Mouse (Mus musculus): ENCODE results near the gene Tmem185b.

The Tmem185b gene

GRCm38 (mm10) chr1:119525689-119526591 is at the start of gene Tmem185b:
Gene Tmem185b (plus strand): TSS chr1:119526160.
- DNase-seq (ENCODE audit: low read depth, low spot score), result peak; percentile 87

GRCm38 (mm10) chr1:119476905-119477353 is 49.0 kb upstream of the Tmem185b start:
- peak; percentile 30 for DNase-seq (ENCODE audit: low read depth, low spot score)

GRCm38 (mm10) chr1:119479641-119480040 is 46.3 kb upstream of the Tmem185b start:
- DNase-seq (ENCODE audit: low read depth, low spot score), result no peak

GRCm38 (mm10) chr1:119480678-119481077 is 45.3 kb upstream of the Tmem185b start:
- DNase-seq (ENCODE audit: low read depth, low spot score), result no peak

- DNase-seq (ENCODE audit: low read depth, low spot score), result peak; percentile 20
Measured at GRCm38 (mm10) chr1:119481205-119481932, 44.6 kb upstream of the Tmem185b start.

- peak; percentile 21 for DNase-seq (ENCODE audit: low read depth, low spot score)
Measured at GRCm38 (mm10) chr1:119482891-119483290, 43.1 kb upstream of the Tmem185b start.

GRCm38 (mm10) chr1:119484457-119484856 is 41.5 kb upstream of the Tmem185b start:
- DNase-seq (ENCODE audit: low read depth, low spot score), result peak; percentile 27

GRCm38 (mm10) chr1:119485825-119486224 is 40.1 kb upstream of the Tmem185b start:
- no peak for DNase-seq (ENCODE audit: low read depth, low spot score)

- DNase-seq (ENCODE audit: low read depth, low spot score), result no peak
Measured at GRCm38 (mm10) chr1:119487917-119488590, 37.9 kb upstream of the Tmem185b start.

- DNase-seq (ENCODE audit: low read depth, low spot score), result no peak
Measured at GRCm38 (mm10) chr1:119490765-119491164, 35.2 kb upstream of the Tmem185b start.

- peak; percentile 43 for DNase-seq (ENCODE audit: low read depth, low spot score)
Measured at GRCm38 (mm10) chr1:119492097-119492496, 33.9 kb upstream of the Tmem185b start.

GRCm38 (mm10) chr1:119492505-119492904 is 33.5 kb upstream of the Tmem185b start:
- DNase-seq (ENCODE audit: low read depth, low spot score), result no peak

- DNase-seq (ENCODE audit: low read depth, low spot score), result peak; percentile 29
Measured at GRCm38 (mm10) chr1:119494024-119494711, 31.8 kb upstream of the Tmem185b start.

- DNase-seq (ENCODE audit: low read depth, low spot score), result no peak
Measured at GRCm38 (mm10) chr1:119494712-119495395, 31.1 kb upstream of the Tmem185b start.

- no peak for DNase-seq (ENCODE audit: low read depth, low spot score)
Measured at GRCm38 (mm10) chr1:119495396-119495775, 30.6 kb upstream of the Tmem185b start.

- no peak for DNase-seq (ENCODE audit: low read depth, low spot score)
Measured at GRCm38 (mm10) chr1:119497346-119498004, 28.5 kb upstream of the Tmem185b start.

- DNase-seq (ENCODE audit: low read depth, low spot score), result no peak
Measured at GRCm38 (mm10) chr1:119498536-119499231, 27.3 kb upstream of the Tmem185b start.

GRCm38 (mm10) chr1:119499456-119499855 is 26.5 kb upstream of the Tmem185b start:
- DNase-seq (ENCODE audit: low read depth, low spot score), result no peak

GRCm38 (mm10) chr1:119501881-119502280 is 24.1 kb upstream of the Tmem185b start:
- no peak for DNase-seq (ENCODE audit: low read depth, low spot score)

GRCm38 (mm10) chr1:119502729-119503128 is 23.2 kb upstream of the Tmem185b start:
- no peak for DNase-seq (ENCODE audit: low read depth, low spot score)

Data from CD4-positive, CD25-positive, alpha-beta regulatory T cell, adult 2 months (primary cell).